Mouse (Mus musculus): ENCODE measurements at regions not wholly inside any gene's neighbourhood (a gene's known extent, or its start where the extent isn't known, plus 50 kb on each side); places are given as distances from the start of the nearest gene placed in this dataset.
A peak's percentile ranks its signal among the peaks of the same experiment; 100 is the strongest.

GRCm38 (mm10) chr1:183868965-183869364 is 144.1 kb upstream of the Dusp10 start:
- DNase-seq: no peak

GRCm38 (mm10) chr1:183895936-183896335 is 117.2 kb upstream of the Dusp10 start:
- DNase-seq: no peak

- no peak for DNase-seq
Observed at GRCm38 (mm10) chr1:183898091-183898490, 115.0 kb upstream of the Dusp10 start.

- DNase-seq: no peak
Observed at GRCm38 (mm10) chr1:183904564-183904963, 108.5 kb upstream of the Dusp10 start.

- DNase-seq: peak in 1 of 2 experiments; percentile 6
Observed at GRCm38 (mm10) chr1:183905345-183906142, 107.6 kb upstream of the Dusp10 start.

- DNase-seq: no peak
Observed at GRCm38 (mm10) chr1:183917656-183918055, 95.4 kb upstream of the Dusp10 start.

- DNase-seq: no peak
Observed at GRCm38 (mm10) chr1:183921262-183921661, 91.8 kb upstream of the Dusp10 start.

GRCm38 (mm10) chr1:183928539-183928938 is 84.6 kb upstream of the Dusp10 start:
- DNase-seq: no peak

- DNase-seq: no peak
Observed at GRCm38 (mm10) chr1:183930363-183930982, 82.6 kb upstream of the Dusp10 start.

- DNase-seq: no peak
Observed at GRCm38 (mm10) chr1:183931141-183931540, 82.0 kb upstream of the Dusp10 start.

- DNase-seq: no peak
Observed at GRCm38 (mm10) chr1:183933845-183934244, 79.3 kb upstream of the Dusp10 start.

GRCm38 (mm10) chr1:183937166-183937565 is 75.9 kb upstream of the Dusp10 start:
- DNase-seq: no peak

GRCm38 (mm10) chr1:183938361-183938760 is 74.7 kb upstream of the Dusp10 start:
- no peak for DNase-seq

GRCm38 (mm10) chr1:183940706-183941105 is 72.4 kb upstream of the Dusp10 start:
- DNase-seq: no peak

GRCm38 (mm10) chr1:183946241-183946640 is 66.9 kb upstream of the Dusp10 start:
- DNase-seq: no peak

- DNase-seq: no peak
Observed at GRCm38 (mm10) chr1:183947066-183947465, 66.0 kb upstream of the Dusp10 start.

- DNase-seq: no peak
Observed at GRCm38 (mm10) chr1:183949205-183949604, 63.9 kb upstream of the Dusp10 start.

GRCm38 (mm10) chr1:183954086-183954485 is 59.0 kb upstream of the Dusp10 start:
- DNase-seq: no peak

GRCm38 (mm10) chr1:183956391-183956790 is 56.7 kb upstream of the Dusp10 start:
- no peak for DNase-seq

- no peak for DNase-seq
Observed at GRCm38 (mm10) chr1:183961383-183961782, 51.7 kb upstream of the Dusp10 start.

GRCm38 (mm10) chr1:183962486-183962885 is 50.6 kb upstream of the Dusp10 start:
- DNase-seq: no peak

GRCm38 (mm10) chr1:183963286-183963685 is 49.8 kb upstream of the Dusp10 start:
- no peak for DNase-seq
